Mouse (Mus musculus) liver, embryonic 13.5 days (tissue): ENCODE results near the gene Gfm2. TPM values are rescaled to one million over a fixed set of nuclear protein-coding genes. Genes with fewer than 3 reads are reported as not detected.
"Not testable (repeated sequence)": the region's sequence is repeated elsewhere in the genome, so short reads cannot be mapped to it uniquely, and the experiment has no call there.

ENCODE experiments used
- ATAC-seq: fragments of 200-750 bp; cut with Nextera tagmentation; 2 replicates; pipeline ENCODE4 v1.8.0; 2017; ENCODE audit warnings: low read depth, mild to moderate bottlenecking, moderate number of reproducible peaks, moderate library complexity
- DNase-seq: peaks from one replicate; pipeline ENCODE4 v3.0.0; 2022
- H3K27ac ChIP-seq: fragments of 300-500 bp; sonication (generic); 2 replicates; pipeline ENCODE4 v1.5.1; 2015; ENCODE audit warnings: moderate library complexity, mild to moderate bottlenecking, inconsistent platforms
- H3K27me3 ChIP-seq: fragments of 300-500 bp; sonication (generic); 2 replicates; pipeline ENCODE4 v1.6.1; 2015; ENCODE audit warnings: mild to moderate bottlenecking, inconsistent platforms
- H3K36me3 ChIP-seq: fragments of 300-500 bp; sonication (generic); 2 replicates; pipeline ENCODE4 v1.6.1; 2015; ENCODE audit warnings: mild to moderate bottlenecking, inconsistent platforms
- H3K4me1 ChIP-seq: fragments of 300-500 bp; sonication (generic); replicated peaks from 2 replicates; pipeline ENCODE4 v1.6.1; 2015; ENCODE audit warnings: inconsistent platforms
- H3K4me2 ChIP-seq: fragments of 300-500 bp; sonication (generic); 2 replicates; pipeline ENCODE4 v1.6.1; 2015; ENCODE audit warnings: inconsistent platforms, mild to moderate bottlenecking, moderate library complexity
- H3K4me3 ChIP-seq: fragments of 300-500 bp; sonication (generic); replicated peaks from 2 replicates; pipeline ENCODE4 v1.5.1; 2015; ENCODE audit warnings: mild to moderate bottlenecking, inconsistent platforms
- H3K9ac ChIP-seq: fragments of 300-500 bp; sonication (generic); 2 replicates; pipeline ENCODE4 v1.6.1; 2015; ENCODE audit warnings: mild to moderate bottlenecking, inconsistent platforms
- H3K9me3 ChIP-seq: fragments of 300-500 bp; sonication (generic); replicated peaks from 2 replicates; pipeline ENCODE4 v1.6.1; 2016; ENCODE audit warnings: inconsistent platforms
- WGBS: fragments of 180-500 bp; shearing (Covaris S2); methylation state at CpG from one replicate; pipeline ENCODE4 v1.1.7; 2015; ENCODE audit not compliant: insufficient replicate concordance; 5-methylcytosine and 5-hydroxymethylcytosine counted together
- polyA plus RNA-seq: library from polyadenylated mRNA; unstranded; fragments of >200 nt; fragmentation: Nextera tagmentation; extraction: Ambion mirVana; gene quantifications from 2 replicates; pipeline ENCODE4 v1.2.1, GENCODE M21; 2015

Gene Gfm2
- polyA plus RNA-seq, result 21.4 and 24.6 TPM in 2 replicates

GRCm38 (mm10) chr13:97137466-97138400 lies at the start of gene Gfm2, which contains the start of gene Nsa2:
Gfm2 (plus strand) TSS chr13:97137937.
Nsa2 (minus strand) TSS chr13:97137937.
- under 1% methylated on average over 57 of the region's 57 CpGs for WGBS
- H3K9me3 ChIP-seq, result no peaks in the 10 kb centered on the region
- peak; percentile 99 for ATAC-seq

GRCm38 (mm10) chr13:97088183-97088582 lies 49.6 kb upstream of the Gfm2 start:
- H3K4me1 ChIP-seq, result peaks cover 32% of the 10 kb centered on the region
- H3K4me3 ChIP-seq, result no peak overlapping the region
- H3K9me3 ChIP-seq, result no peaks in the 10 kb centered on the region
- H3K27me3 ChIP-seq, result no peaks in the 10 kb centered on the region
- DNase-seq (no peak), ATAC-seq (no peak)
- no peak overlapping the region for H3K27ac ChIP-seq
- no peak overlapping the region for H3K4me2 ChIP-seq
- H3K9ac ChIP-seq, result no peak overlapping the region
- 85% methylated on average over 3 of the region's 3 CpGs for WGBS
- no peaks in the 10 kb centered on the region for H3K36me3 ChIP-seq

More at GRCm38 (mm10) chr13:97137466-97138400, at the start of gene Gfm2, which contains the start of gene Nsa2:
- Histone ChIP-seq H3K36me3 (peaks cover 33% of the 10 kb centered on the region), H3K4me1 (peaks cover 16% of the 10 kb centered on the region), H3K27ac (peak within 1 kb of the TSS; percentile 83), H3K4me3 (peak within 1 kb of the TSS; percentile 76), H3K9ac (peak within 1 kb of the TSS; percentile 85), H3K27me3 (no peaks in the 10 kb centered on the region), H3K4me2 (peak within 1 kb of the TSS; percentile 68)
- peak; percentile 88 for DNase-seq

GRCm38 (mm10) chr13:97095726-97096125 lies 42.0 kb upstream of the Gfm2 start:
- Histone ChIP-seq H3K27ac (no peak overlapping the region), H3K4me3 (no peak overlapping the region), H3K4me1 (no peaks in the 10 kb centered on the region), H3K9me3 (no peaks in the 10 kb centered on the region), H3K27me3 (no peaks in the 10 kb centered on the region), H3K9ac (no peak overlapping the region), H3K4me2 (no peak overlapping the region), H3K36me3 (no peaks in the 10 kb centered on the region)
- DNase-seq (no peak), ATAC-seq (no peak)
- 64% methylated on average over 4 of the region's 4 CpGs for WGBS

GRCm38 (mm10) chr13:97099187-97099852 lies 38.4 kb upstream of the Gfm2 start, which contains the start of gene Gm6169:
Gm6169 (minus strand) TSS chr13:97099237.
- no peaks in the 10 kb centered on the region for H3K9me3 ChIP-seq
- ATAC-seq, result no peak
- no peaks in the 10 kb centered on the region for H3K36me3 ChIP-seq
- no peaks in the 10 kb centered on the region for H3K4me1 ChIP-seq
- 77% methylated on average over 22 of the region's 22 CpGs for whole genome bisulfite sequencing
- no peak within 1 kb of the TSS for H3K9ac ChIP-seq
- H3K4me2 ChIP-seq, result no peak within 1 kb of the TSS
- no peak within 1 kb of the TSS for H3K27ac ChIP-seq
- no peak within 1 kb of the TSS for H3K4me3 ChIP-seq
- no peak for DNase-seq
- no peaks in the 10 kb centered on the region for H3K27me3 ChIP-seq

DNA sequence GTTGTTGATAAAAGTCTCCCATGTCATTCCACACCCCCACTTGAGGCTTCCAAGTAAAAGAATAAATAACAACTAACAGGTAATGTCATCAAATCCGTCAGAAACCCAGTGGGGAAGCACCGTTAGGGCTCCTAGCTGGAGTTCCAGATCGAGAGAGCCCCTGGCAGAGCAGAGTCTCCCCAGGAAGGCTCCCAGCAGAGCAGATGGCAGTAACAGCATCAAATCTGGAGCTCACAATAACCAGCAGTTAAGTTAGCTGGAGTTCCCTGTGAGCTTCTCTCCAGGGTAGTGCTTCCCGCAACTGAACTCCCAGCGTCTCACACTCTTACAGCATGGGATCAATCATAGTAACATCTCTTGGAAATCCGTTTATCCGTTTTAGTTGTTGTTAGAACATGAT lies 32.7 kb upstream of the Gfm2 start:
- Histone ChIP-seq H3K4me3 (no peak overlapping the region), H3K27ac (no peak overlapping the region), H3K9ac (no peak overlapping the region), H3K4me1 (no peaks in the 10 kb centered on the region), H3K4me2 (no peak overlapping the region), H3K36me3 (0 out of 2 replicates have a peak, but pooled peaks cover 2% of the 10 kb centered on the region), H3K9me3 (no peaks in the 10 kb centered on the region), H3K27me3 (no peaks in the 10 kb centered on the region)
- WGBS, result 68% methylated on average over 7 of the region's 7 CpGs
- DNase-seq, result no peak
- no peak for ATAC-seq

DNA sequence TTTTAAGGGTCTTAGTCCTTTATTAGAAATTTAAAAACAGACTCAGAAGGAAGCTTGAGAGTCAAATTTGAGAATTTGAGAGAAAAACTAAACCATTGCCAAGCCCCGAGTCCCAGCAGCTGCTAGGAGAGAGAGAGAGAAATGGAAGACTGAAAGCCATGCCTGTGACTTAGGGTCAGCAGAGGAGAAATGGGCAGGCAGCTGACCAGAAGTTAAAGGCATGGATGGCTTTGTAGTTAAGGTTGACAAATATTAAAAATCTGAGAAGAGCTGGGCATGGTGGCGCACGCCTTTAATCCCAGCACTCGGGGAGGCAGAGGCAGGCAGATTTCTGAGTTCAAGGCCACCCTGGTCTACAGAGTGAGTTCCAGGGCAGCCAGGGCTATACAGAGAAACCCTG lies 30.0 kb upstream of the Gfm2 start:
- H3K4me2 ChIP-seq, H3K4me3 ChIP-seq, DNase-seq, H3K4me1 ChIP-seq, H3K9me3 ChIP-seq, H3K9ac ChIP-seq, ATAC-seq, H3K27me3 ChIP-seq, H3K36me3 ChIP-seq, H3K27ac ChIP-seq: not testable (repeated sequence)
- WGBS, result 89% methylated on average over 4 of the region's 4 CpGs

GRCm38 (mm10) chr13:97109046-97109445 lies 28.7 kb upstream of the Gfm2 start:
- WGBS, result 69% methylated on average over 4 of the region's 4 CpGs
- H3K4me1 ChIP-seq, result no peaks in the 10 kb centered on the region
- no peak for ATAC-seq

DNA sequence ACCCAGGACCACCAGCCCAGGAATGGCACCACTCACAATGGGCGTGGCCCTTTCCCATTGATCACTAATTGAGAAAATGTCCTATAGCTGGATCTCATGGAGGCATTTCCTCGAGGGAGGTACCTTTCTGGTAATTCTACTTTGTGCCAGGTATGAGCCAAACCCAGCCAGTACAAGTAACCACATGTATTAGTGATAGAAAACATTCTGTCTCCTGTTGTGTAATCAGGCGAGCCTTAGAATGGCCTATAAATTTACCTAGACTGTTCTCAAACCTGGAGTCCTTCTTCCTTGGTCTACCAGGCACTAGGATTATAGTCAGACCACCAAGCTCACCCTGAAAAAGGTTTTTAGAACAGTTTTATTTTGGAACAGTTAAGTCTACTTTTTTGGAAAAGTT lies 16.4 kb upstream of the Gfm2 start:
- no peak for ATAC-seq
- no peaks in the 10 kb centered on the region for H3K27me3 ChIP-seq
- H3K27ac ChIP-seq, result no peak overlapping the region
- H3K4me2 ChIP-seq, result no peak overlapping the region
- H3K9me3 ChIP-seq, result no peaks in the 10 kb centered on the region
- no peaks in the 10 kb centered on the region for H3K4me1 ChIP-seq
- H3K36me3 ChIP-seq, result peaks cover 2% of the 10 kb centered on the region; the same call in 1 of the 2 replicates
- 60% methylated on average over 3 of the region's 3 CpGs for WGBS
- H3K4me3 ChIP-seq, result no peak overlapping the region
- H3K9ac ChIP-seq, result no peak overlapping the region
- no peak for DNase-seq

More at GRCm38 (mm10) chr13:97109046-97109445, 28.7 kb upstream of the Gfm2 start:
- Histone ChIP-seq H3K4me2 (no peak overlapping the region), H3K9me3 (no peaks in the 10 kb centered on the region), H3K27ac (no peak overlapping the region), H3K9ac (no peak overlapping the region), H3K36me3 (peaks cover 10% of the 10 kb centered on the region), H3K27me3 (no peaks in the 10 kb centered on the region), H3K4me3 (no peak overlapping the region)
- no peak for DNase-seq

GRCm38 (mm10) chr13:97129654-97130053 lies 8.1 kb upstream of the Gfm2 start:
- not testable (repeated sequence) for DNase-seq, H3K9ac ChIP-seq, H3K4me1 ChIP-seq, H3K4me2 ChIP-seq, H3K27me3 ChIP-seq, ATAC-seq, H3K4me3 ChIP-seq, H3K27ac ChIP-seq, H3K9me3 ChIP-seq
- 73% methylated on average over 4 of the region's 4 CpGs for WGBS
- peaks cover 34% of the 10 kb centered on the region for H3K36me3 ChIP-seq

GRCm38 (mm10) chr13:97130413-97130812 lies 7.3 kb upstream of the Gfm2 start:
- not testable (repeated sequence) for ATAC-seq, H3K27me3 ChIP-seq, H3K27ac ChIP-seq, H3K9me3 ChIP-seq, H3K4me1 ChIP-seq, H3K4me2 ChIP-seq, DNase-seq, H3K9ac ChIP-seq, H3K4me3 ChIP-seq
- H3K36me3 ChIP-seq, result peaks cover 42% of the 10 kb centered on the region
- no CpG with 5 or more reads among the region's 2 CpGs for WGBS

DNA sequence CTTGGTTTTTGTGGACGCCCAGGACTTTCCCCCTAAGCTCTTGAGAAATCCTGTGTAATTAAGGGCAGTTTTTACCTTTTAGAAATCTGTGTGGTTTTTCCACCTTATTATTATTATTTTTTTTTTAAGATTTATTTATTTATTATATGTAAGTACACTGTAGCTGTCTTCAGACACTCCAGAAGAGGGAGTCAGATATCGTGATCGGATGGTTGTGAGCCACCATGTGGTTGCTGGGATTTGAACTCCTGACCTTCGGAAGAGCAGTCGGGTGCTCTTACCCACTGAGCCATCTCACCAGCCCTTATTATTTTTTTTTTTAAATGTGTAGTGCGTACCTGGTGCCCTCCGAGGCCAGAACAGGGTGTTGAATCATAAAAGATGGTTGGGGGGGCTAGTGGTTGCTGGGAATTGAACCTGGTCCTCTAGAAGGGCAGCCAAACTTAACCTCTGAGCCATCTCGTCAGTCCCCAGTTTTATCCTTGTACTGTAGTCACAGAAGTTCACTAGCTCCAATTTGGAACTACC lies 731 bp downstream of the Gfm2 start:
- 18% methylated on average over 8 of the region's 8 CpGs for WGBS

More for the DNA sequence above, 731 bp downstream of the Gfm2 start:
- not testable (repeated sequence) for DNase-seq, H3K9me3 ChIP-seq, ATAC-seq, H3K27me3 ChIP-seq
- peak overlapping the region; percentile 76 for H3K4me3 ChIP-seq
- H3K9ac ChIP-seq, result peak overlapping the region; percentile 85
- H3K27ac ChIP-seq, result peak overlapping the region; percentile 83
- H3K4me2 ChIP-seq, result peak overlapping the region; percentile 68
- H3K36me3 ChIP-seq, result peaks cover 33% of the 10 kb centered on the region
- H3K4me1 ChIP-seq, result peaks cover 16% of the 10 kb centered on the region
